Mouse (Mus musculus) midbrain, embryonic 12.5 days (tissue): ENCODE results near the gene Zfp800. TPM values are rescaled to one million over a fixed set of nuclear protein-coding genes. Genes with fewer than 3 reads are reported as not detected.

Source experiments
- ATAC-seq: fragments of 200-750 bp; cut with Nextera tagmentation; 2 replicates; pipeline ENCODE4 v1.8.0; 2017; ENCODE audit warnings: low read depth, moderate TSS enrichment, moderate library complexity; ENCODE audit not compliant: low FRiP score
- H3K27ac ChIP-seq: fragments of 300-500 bp; sonication (generic); replicated peaks from 2 replicates; pipeline ENCODE4 v1.5.1; 2016; ENCODE audit warnings: mild to moderate bottlenecking
- H3K27me3 ChIP-seq: fragments of 300-500 bp; sonication (generic); 2 replicates; pipeline ENCODE4 v1.6.1; 2016; ENCODE audit warnings: mild to moderate bottlenecking
- H3K36me3 ChIP-seq: fragments of 300-500 bp; sonication (generic); 2 replicates; pipeline ENCODE4 v1.6.1; 2016
- H3K4me1 ChIP-seq: fragments of 300-500 bp; sonication (generic); 2 replicates; pipeline ENCODE4 v1.6.1; 2016
- H3K4me2 ChIP-seq: fragments of 300-500 bp; sonication (generic); replicated peaks from 2 replicates; pipeline ENCODE4 v1.6.1; 2016; ENCODE audit warnings: mild to moderate bottlenecking, moderate library complexity
- H3K4me3 ChIP-seq: fragments of 300-500 bp; sonication (generic); 2 replicates; pipeline ENCODE4 v1.5.1; 2016; ENCODE audit warnings: mild to moderate bottlenecking
- H3K9ac ChIP-seq: fragments of 300-500 bp; sonication (generic); replicated peaks from 2 replicates; pipeline ENCODE4 v1.6.1; 2016; ENCODE audit warnings: mild to moderate bottlenecking, moderate library complexity
- H3K9me3 ChIP-seq: fragments of 300-500 bp; sonication (generic); 2 replicates; pipeline ENCODE4 v1.6.1; 2016; ENCODE audit warnings: mild to moderate bottlenecking
- WGBS: fragments of 180-500 bp; shearing (Covaris S2); methylation state at CpG from one replicate; pipeline ENCODE4 v1.1.7; 2016; 5-methylcytosine and 5-hydroxymethylcytosine counted together
- polyA plus RNA-seq: library from polyadenylated mRNA; unstranded; fragments of >200 nt; fragmentation: Nextera tagmentation; extraction: Ambion mirVana; gene quantifications from 2 replicates; pipeline ENCODE4 v1.2.1, GENCODE M21; 2016

The Zfp800 gene
- polyA plus RNA-seq, result 36.8 and 40.3 TPM in 2 replicates

DNA sequence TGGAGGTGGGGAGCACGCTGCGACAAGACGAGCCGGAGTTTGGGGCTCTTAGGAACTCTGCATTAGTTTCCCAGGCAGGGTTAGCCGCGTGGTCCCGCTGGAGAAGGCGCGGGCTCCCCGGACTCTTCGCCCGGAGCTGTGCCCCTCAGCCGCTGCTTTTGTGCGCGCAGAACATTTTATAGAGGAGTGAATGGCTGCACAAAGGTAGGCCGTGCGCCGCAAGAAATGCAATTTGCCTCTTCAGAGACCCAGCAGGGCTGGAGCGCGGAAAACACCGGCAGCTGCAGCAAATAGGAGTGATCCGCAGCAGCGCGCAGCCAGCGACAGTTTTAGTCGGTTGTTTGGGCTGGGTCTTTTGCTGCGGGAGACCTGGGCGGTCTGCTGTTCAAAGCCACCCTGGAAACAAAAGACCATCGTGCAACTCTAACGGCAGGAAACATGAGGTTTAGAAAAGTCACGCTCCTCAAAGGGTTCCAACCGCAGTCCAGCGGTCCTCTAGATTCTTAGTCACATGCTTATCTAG is at the start of gene Zfp800:
Zfp800 (minus strand) TSS at position 325 of the 523 bp plus-strand sequence.
- under 1% methylated on average over 33 of the region's 33 CpGs for WGBS
- Histone ChIP-seq H3K9me3 (no peaks in the 10 kb centered on the region), H3K9ac (peak within 1 kb of the TSS; percentile 62), H3K4me3 (peak within 1 kb of the TSS; percentile 53), H3K36me3 (no peaks in the 10 kb centered on the region), H3K4me2 (peak within 1 kb of the TSS; percentile 76), H3K4me1 (peaks cover 8% of the 10 kb centered on the region; the same call in 1 of the 2 replicates), H3K27me3 (peaks cover 44% of the 10 kb centered on the region), H3K27ac (peak within 1 kb of the TSS; percentile 90)
- ATAC-seq, result peak; percentile 42

DNA sequence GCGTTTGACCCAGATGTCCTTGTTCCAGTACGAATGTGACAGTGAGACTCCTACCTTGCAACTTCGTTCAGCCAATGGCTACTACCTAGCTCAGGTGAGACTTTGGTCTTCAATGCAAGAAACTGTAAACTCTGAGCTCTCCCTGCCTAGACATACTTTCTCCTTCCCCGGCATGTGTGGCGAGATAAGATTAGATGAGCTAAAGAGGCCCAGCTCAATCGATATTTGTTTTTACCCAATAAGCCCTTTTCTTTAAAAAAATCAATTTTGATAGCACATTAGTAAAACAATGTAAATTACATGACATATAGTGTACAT is 33.7 kb upstream of the Zfp800 start:
- H3K36me3 ChIP-seq, result 0 out of 2 replicates have a peak, but pooled peaks cover 6% of the 10 kb centered on the region
- WGBS, result 84% methylated on average over 6 of the region's 6 CpGs
- no peak overlapping the region for H3K27ac ChIP-seq
- no peak overlapping the region for H3K4me3 ChIP-seq
- no peak for ATAC-seq
- no peaks in the 10 kb centered on the region for H3K9me3 ChIP-seq
- 0 out of 2 replicates have a peak, but pooled peaks cover 4% of the 10 kb centered on the region for H3K4me1 ChIP-seq
- no peak overlapping the region for H3K4me2 ChIP-seq
- H3K9ac ChIP-seq, result no peak overlapping the region
- no peaks in the 10 kb centered on the region for H3K27me3 ChIP-seq

DNA sequence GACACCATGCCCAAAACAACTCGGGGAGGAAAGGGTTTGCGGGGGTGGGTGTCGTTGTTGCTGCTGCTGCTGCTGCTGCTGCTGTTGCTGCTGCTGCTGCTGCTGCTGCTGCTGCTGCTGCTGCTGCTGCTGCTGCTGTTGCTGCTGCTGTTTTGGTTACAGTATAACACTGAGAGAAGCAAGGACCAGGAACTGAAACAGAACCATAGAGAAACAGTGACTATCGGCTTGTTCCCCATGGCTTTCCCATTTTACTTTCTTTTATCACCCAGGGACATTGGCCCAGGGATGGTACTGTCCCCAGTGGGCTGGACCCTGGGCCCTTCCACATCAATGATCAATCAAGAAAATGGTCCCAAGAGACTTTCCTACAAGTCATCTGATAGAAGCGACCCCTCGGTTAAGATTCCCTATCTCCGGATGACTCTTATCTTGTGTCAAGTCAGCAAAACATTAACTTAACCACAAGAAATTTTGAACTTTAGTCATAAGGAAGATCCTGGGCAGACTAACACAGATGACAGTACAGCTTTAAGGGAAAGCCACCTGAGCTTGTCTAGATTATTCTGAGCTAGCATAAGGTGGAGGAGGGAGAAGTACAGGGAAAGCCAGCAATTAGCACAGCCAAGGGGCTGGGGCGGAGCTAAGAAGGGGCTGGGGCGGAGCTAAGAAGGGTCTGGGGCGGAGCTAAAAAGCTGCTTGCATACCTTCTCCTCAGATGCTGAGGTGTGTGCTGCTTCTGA is 33.2 kb upstream of the Zfp800 start:
- H3K4me2 ChIP-seq, result no peak overlapping the region
- no peak overlapping the region for H3K9ac ChIP-seq
- peaks cover 10% of the 10 kb centered on the region for H3K36me3 ChIP-seq
- WGBS, result 73% methylated on average over 10 of the region's 10 CpGs
- H3K27me3 ChIP-seq, result no peaks in the 10 kb centered on the region
- no peak overlapping the region for H3K4me3 ChIP-seq
- H3K4me1 ChIP-seq, result 0 out of 2 replicates have a peak, but pooled peaks cover 4% of the 10 kb centered on the region
- H3K9me3 ChIP-seq, result no peaks in the 10 kb centered on the region
- H3K27ac ChIP-seq, result no peak overlapping the region
- ATAC-seq, result no peak

DNA sequence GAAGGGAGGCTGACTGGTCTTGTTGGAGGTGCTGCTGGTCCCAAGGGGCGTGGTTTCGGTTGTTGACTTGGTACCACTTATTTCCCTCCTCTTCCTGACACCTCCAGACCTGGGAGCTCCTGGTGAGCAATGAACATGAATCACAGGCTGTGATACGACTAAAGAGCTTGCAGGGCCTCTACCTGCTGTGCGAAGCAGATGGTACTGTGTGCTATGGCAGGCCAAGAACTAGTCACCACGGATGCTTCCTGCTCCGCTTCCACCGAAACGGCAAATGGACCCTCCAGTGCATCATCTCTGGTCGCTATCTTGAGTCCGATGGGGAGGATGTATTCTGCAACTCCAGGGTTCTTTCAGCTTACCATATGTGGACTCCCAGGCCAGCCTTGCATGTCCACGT is 32.1 kb upstream of the Zfp800 start:
- H3K9me3 ChIP-seq, result no peaks in the 10 kb centered on the region
- peaks cover 7% of the 10 kb centered on the region for H3K4me1 ChIP-seq
- no peak overlapping the region for H3K4me3 ChIP-seq
- no peak overlapping the region for H3K9ac ChIP-seq
- WGBS, result 88% methylated on average over 11 of the region's 11 CpGs
- H3K4me2 ChIP-seq, result no peak overlapping the region
- no peak overlapping the region for H3K27ac ChIP-seq
- H3K36me3 ChIP-seq, result peaks cover 17% of the 10 kb centered on the region
- no peaks in the 10 kb centered on the region for H3K27me3 ChIP-seq
- ATAC-seq, result no peak

DNA sequence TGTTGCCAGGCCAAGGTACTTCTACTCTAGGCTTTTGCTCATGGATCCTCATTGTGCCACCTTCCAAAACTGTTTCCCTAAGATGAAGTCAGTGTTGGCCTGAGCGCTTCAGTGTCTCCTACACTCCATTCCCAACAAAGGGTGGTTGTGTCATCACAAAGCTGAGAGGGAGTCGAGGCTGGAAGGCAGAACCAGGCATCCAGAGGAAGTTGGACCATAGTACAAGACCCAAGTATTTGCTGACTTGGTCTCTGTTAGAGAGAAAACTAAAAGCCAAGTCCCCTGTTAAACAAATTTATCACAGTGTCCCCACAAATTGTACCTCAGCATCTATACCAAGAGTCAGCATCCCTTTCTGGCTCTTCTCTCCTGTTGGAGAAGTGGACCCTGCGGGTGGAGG is 30.5 kb upstream of the Zfp800 start, which contains the start of gene Gcc1:
Gcc1 (minus strand) TSS at position 101 of the 400 bp plus-strand sequence.
- H3K27me3 ChIP-seq, result no peaks in the 10 kb centered on the region
- no peak within 1 kb of the TSS for H3K27ac ChIP-seq
- H3K36me3 ChIP-seq, result peaks cover 17% of the 10 kb centered on the region
- H3K4me3 ChIP-seq, result no peak within 1 kb of the TSS
- H3K4me2 ChIP-seq, result no peak within 1 kb of the TSS
- H3K9ac ChIP-seq, result no peak within 1 kb of the TSS
- ATAC-seq, result no peak
- 92% methylated on average over 3 of the region's 3 CpGs for WGBS
- no peaks in the 10 kb centered on the region for H3K9me3 ChIP-seq
- H3K4me1 ChIP-seq, result peaks cover 17% of the 10 kb centered on the region

DNA sequence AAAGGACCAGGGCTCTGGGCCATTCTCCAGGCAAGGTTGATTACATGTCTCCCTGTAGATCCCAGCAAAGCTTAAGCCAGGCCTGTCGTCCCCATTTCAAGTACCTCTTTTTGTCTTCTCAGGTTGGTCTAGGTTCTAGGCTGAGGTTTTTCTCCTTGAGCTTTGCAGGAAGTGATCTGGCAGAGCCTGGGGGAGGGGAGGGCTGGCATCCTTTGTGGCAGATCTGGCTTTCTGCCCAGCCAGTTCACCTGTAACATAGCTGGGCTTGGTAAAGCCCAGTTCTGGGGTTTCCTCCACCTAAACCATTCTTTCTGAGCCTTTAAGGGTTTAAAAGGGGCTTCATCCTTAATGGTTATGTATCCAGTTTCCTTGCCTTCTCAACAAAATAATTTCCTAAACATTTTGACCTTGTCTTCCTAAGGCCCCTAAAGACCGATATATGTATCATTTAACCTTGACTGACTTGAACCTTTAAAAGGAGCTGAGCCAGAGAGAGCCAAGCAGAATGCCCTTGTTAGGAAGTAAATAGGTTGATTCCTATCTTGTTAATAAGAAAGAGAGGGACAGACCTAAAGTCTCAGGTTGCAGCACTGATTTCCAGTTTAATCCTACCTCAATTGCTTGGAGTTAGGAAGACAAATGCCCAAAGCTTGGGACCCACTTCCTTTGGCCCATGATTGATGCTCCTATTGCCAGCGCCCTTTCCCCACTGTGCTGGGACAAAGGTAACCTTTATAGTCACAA is 29.5 kb upstream of the Zfp800 start, which contains the start of gene Fscn3:
Fscn3 (plus strand) TSS at position 694 of the 744 bp plus-strand sequence.
- Histone ChIP-seq H3K9ac (no peak within 1 kb of the TSS), H3K36me3 (peaks cover 17% of the 10 kb centered on the region), H3K27me3 (no peaks in the 10 kb centered on the region), H3K4me2 (no peak within 1 kb of the TSS), H3K4me1 (peaks cover 17% of the 10 kb centered on the region), H3K4me3 (no peak within 1 kb of the TSS), H3K9me3 (no peaks in the 10 kb centered on the region), H3K27ac (no peak within 1 kb of the TSS)
- WGBS, result 82% methylated on average over 3 of the region's 3 CpGs
- no peak for ATAC-seq

DNA sequence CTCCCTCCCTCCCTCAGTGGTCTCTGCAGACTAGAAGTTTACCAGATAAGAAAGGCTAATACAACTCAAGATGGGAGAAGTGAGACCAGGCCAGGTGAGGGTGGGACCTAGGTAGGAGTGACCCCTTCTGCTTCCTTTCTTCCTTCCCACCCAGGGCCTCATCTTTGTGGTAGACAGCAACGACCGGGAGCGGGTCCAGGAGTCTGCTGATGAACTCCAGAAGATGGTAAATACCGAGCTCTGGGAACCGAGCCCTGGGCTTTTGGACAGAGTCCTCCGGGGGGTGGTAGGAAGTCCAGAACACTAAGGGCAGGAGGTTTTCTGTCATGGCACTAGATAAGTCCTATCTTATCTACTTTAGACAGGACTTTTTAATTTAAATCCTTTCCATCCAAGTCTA is 27.2 kb upstream of the Zfp800 start:
- Histone ChIP-seq H3K9me3 (no peaks in the 10 kb centered on the region), H3K9ac (no peak overlapping the region), H3K4me1 (peaks cover 35% of the 10 kb centered on the region), H3K36me3 (peaks cover 17% of the 10 kb centered on the region), H3K27ac (no peak overlapping the region), H3K4me2 (peak overlapping the region; percentile 75), H3K4me3 (peak overlapping the region; percentile 95; the same call in 1 of the 2 replicates), H3K27me3 (no peaks in the 10 kb centered on the region)
- no peak for ATAC-seq
- WGBS, result 98% methylated on average over 6 of the region's 6 CpGs

DNA sequence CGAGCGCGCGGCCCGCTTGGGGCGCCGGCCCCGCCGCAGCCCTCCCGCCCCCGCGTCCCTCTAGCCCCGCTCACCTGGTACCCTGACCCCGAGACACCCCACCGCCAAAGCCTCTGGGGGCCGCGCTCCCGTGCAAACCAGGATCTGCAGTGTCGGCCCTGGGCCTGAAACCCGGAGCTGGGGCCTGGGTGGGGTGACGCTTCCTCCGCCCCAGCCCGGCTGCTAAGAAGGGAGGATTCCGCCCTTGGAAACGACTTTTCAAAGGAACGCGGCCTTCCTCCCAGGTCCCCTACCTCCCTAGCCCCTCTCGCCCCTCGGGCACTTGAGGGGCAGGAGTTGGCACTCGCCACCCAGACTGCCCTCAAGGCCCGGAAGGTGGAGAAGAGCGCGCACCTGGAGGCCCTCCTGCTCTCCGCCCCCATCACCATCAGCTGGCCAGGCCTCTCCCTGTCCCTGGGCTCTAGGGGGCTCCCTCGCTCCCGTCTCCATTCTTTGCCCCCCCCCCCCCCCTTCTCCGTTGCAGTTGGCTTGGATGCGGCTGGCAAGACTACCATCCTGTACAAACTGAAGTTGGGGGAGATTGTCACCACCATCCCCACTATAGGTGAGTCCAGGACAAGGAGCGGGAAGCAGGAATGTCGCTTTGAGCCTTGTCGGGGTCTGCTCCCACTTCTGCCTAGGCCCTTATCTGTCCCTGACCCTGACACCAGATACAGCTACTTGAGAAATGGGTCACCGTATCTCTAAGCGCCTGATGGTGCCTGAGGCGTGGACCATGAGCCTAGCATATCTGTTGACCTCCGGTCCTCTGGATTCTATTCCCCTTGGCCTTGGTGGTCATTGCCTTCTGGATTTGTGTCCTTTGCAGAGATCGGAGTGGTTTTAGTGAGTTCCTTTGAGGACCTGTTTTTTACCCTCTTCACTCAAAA is 26.2 kb upstream of the Zfp800 start:
- peaks cover 23% of the 10 kb centered on the region for H3K36me3 ChIP-seq
- H3K9ac ChIP-seq, result peak overlapping the region; percentile 97
- ATAC-seq, result peak; percentile 57
- peak overlapping the region; percentile 95 for H3K4me3 ChIP-seq
- WGBS, result 15% methylated on average over 35 of the region's 46 CpGs
- peaks cover 41% of the 10 kb centered on the region for H3K4me1 ChIP-seq
- H3K27ac ChIP-seq, result peak overlapping the region; percentile 80
- H3K27me3 ChIP-seq, result no peaks in the 10 kb centered on the region
- peak overlapping the region; percentile 75 for H3K4me2 ChIP-seq
- no peaks in the 10 kb centered on the region for H3K9me3 ChIP-seq

DNA sequence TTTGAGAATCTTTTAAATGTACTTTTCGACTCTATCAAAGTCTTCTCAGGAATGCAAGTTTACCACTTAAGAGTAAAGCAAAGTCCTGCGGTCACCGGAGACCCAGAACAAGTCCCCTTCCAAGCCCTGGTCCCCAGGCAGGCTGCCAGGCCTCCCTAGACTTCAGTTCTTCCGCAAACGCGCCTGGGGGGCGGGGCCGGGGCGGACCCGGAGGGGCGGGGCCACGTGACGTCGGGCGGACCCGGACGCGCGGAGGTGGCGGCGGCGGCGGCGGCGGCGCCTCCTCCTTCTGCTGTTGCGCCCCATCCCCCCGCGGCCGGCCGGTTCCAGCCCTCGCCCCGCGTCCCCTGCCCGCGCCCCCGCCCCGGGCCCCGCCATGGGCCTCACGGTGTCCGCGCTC is 25.5 kb upstream of the Zfp800 start, which contains the start of gene Arf5:
Arf5 (plus strand) TSS at position 248 of the 400 bp plus-strand sequence.
- Histone ChIP-seq H3K4me2 (peak within 1 kb of the TSS; percentile 75), H3K4me3 (peak within 1 kb of the TSS; percentile 95), H3K9me3 (no peaks in the 10 kb centered on the region), H3K27me3 (no peaks in the 10 kb centered on the region), H3K9ac (peak within 1 kb of the TSS; percentile 97), H3K27ac (peak within 1 kb of the TSS; percentile 80), H3K36me3 (peaks cover 30% of the 10 kb centered on the region), H3K4me1 (peaks cover 41% of the 10 kb centered on the region)
- ATAC-seq, result peak; percentile 83
- WGBS, result 2% methylated on average over 35 of the region's 42 CpGs

DNA sequence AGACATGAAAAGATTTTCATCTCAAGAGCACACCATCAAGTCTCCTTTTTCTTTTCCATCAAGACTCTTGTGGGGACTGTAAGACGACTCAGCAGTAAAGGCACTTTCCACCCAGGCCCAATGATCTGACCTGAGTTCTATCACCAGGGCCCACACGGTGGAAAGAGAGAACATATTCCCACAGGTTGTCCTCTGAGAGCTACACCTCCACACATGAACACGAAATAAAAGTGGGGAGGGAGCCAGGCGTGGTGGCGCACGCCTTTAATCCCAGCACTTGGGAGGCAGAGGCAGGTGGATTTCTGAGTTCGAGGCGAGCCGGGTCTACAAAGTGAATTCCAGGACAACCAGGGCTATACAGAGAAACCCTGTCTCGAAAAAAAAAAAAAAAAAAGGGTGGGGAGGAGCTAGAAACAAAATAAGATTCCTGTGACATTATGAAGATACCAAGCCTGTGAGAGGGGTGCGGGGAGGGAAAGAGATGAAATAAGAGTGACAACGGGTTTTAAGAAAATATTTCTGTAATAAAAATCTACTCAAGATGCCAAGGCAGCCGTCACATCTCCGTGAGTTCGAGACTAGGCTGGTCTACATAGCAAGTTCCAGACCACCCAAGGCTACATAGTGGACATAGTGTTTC is 25.0 kb upstream of the Zfp800 start:
- peaks cover 41% of the 10 kb centered on the region for H3K4me1 ChIP-seq
- H3K27me3 ChIP-seq, result no peaks in the 10 kb centered on the region
- H3K4me3 ChIP-seq, result peak overlapping the region; percentile 95
- no peak for ATAC-seq
- peaks cover 36% of the 10 kb centered on the region for H3K36me3 ChIP-seq
- H3K9me3 ChIP-seq, result no peaks in the 10 kb centered on the region
- H3K27ac ChIP-seq, result no peak overlapping the region
- H3K4me2 ChIP-seq, result peak overlapping the region; percentile 75
- WGBS, result 72% methylated on average over 15 of the region's 15 CpGs
- H3K9ac ChIP-seq, result no peak overlapping the region
